Mouse (Mus musculus) ES-Bruce4 (cell line): ENCODE results near the gene Gm45623.

Source experiments
- CTCF ChIP-seq: IDR thresholded peaks from one replicate; pipeline ENCODE4 v1.8.1; 2011; ENCODE audit warnings: low read depth, low read length
- EP300 ChIP-seq: IDR thresholded peaks from 2 replicates; pipeline ENCODE4 v1.6.1; 2011; ENCODE audit warnings: low read depth, low read length; ENCODE audit not compliant: insufficient read depth
- POLR2A ChIP-seq: IDR thresholded peaks from one replicate; pipeline ENCODE4 v1.8.1; 2011; ENCODE audit warnings: low read length; ENCODE audit not compliant: insufficient read depth

- TF ChIP-seq POLR2A (no peak), EP300 (no peak), CTCF (no peak)
These were observed 40.8 kb upstream of the Gm45623 start for GRCm38 (mm10) chr13:56794441-56794840.
